Mouse (Mus musculus) 3134 (cell line): ENCODE measurements around the gene Otof.

Experiments
- DNase-seq: peaks from one replicate; pipeline ENCODE4 v3.0.0-alpha.2; 2011; ENCODE audit warnings: low spot score; ENCODE audit not compliant: insufficient read length; ENCODE audit errors: extremely low read depth

The Otof gene

DNA sequence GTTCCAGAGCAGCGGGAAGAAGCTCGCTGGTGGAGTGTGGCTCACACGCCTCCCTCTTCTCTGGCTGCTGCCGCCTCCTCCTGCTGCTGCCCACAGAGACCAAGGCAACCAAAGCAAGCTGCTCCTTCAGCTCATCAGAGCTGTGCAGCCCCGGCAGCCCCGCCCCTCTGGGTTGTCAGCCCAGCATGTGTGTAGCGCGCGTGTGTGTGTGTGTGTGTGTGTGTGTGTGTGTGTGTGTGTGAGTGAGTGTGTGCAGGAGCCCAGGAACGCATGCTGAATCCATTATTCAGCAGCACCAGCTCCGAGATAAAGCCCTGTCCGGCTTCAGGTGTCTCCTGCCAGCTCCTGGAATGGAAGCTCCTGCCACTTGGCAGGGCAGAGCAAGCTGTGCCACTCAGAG lies at the start of gene Otof:
TSS of gene Otof (minus strand) at position 112 of the 400 bp plus-strand sequence.
- DNase-seq: no peak

DNA sequence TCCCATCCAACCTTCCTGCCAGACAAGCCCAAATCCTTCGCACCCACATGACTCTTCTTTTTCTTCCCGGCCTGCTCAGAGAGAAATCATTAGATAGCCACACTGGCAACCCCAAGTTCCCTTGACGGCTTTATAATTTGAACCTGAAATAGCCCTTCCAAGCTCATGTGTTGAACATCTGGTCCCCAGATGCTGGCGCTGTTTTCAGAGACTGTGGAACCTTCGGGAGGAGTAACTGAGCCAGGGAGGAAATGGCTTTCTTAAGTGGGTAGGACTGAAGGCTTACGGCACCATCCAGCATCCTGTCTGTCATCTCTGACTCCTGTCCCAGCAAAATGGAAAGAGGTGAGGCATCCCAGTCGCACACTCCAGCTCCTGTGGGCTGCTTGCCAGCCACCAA lies 35.6 kb upstream of the Otof start:
- DNase-seq: no peak

DNA sequence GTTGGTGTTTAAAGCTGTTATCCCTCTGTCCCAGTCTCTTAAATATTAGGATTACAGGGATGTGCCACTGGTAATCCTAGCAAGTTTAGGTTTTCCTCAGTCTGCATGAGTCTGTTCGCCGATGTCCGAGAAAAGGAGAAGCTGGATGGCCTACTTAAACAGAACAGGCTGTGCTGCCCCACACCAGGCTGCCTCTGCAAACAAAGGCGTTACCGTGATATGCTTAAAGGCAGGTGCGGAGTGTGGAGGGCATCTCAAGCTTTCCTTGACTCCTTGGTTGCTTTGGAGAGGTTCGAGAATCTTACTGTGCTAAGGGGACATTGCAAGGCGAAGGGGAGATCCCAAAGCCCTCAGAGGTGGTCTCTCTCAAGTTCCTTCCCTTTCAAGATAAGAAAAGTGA lies 35.1 kb upstream of the Otof start:
- no peak for DNase-seq

DNA sequence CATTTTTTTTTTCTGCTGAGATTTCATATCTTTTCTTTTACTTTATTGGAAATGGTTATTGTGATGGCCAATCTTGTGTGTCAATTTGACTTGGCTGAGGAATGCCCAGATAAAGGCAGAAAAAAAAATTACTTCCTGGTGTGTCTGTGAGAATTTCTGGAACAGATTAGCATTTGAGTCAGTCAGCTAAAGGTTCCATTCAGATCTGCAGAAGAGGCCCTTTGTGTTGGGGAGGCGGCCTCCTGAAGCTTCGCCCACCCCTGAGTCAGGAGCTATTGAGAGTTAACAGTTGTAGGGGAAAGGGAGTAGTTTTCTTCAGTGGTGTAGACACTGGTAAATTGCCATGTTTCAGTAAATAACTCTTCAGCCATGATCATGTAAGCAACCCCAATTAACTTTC lies 33.6 kb upstream of the Otof start:
- DNase-seq: no peak

DNA sequence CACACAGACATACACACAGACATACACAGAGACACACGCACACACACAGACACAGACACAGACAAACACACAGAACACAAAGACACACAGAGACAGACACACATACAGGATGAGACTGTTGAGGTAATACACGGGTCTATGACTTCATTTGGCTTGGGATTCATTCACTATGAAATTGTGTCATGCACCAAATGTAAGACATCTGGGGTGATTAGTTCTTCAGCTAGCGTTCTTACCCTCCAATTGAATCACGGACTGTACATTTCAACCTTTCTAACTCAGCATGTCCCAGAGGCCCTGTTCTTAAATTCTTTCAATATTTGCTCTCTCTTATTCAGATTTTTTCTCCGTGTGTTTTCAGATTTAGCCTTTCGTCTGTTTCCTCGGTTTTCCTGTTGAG lies 32.9 kb upstream of the Otof start:
- no peak for DNase-seq

DNA sequence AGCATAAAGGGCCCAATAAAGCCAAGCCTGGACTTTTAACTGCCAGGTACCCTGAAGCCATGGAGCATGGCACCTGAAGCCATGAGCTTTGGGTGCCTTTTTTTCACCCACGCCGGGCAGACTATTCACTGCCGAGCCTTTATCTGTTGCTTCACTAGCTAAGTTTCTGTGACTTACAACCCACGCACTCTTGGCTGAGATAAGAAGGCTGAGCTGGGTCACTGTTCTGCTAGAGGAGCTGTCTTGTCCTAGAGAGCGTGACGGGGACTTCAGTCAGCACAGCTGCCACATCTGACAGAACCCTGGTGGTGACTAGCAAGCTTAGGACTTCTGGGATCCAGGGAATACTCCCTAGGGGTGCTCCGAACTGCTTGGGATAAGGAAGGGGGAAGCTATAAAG lies 32.0 kb upstream of the Otof start:
- no peak for DNase-seq

DNA sequence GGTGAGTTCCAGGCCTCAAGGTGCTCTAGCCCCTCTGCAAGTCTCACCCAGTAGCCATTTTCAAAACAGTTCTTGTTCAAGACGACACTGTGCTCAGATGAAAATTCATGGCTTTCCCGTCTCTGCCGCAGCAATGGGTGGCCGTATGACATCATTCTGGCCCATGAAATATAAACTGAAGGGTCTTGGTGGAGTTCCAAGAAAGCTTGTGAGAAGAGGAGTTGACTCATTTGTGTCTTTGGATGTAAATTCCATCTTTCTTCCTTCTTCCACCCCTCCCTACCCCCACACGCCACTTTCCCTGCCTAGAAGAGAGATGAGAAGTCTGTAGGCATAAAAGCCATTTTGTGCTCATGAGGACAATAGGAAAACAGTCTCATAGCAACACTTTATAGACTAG lies 29.1 kb upstream of the Otof start:
- DNase-seq: no peak

DNA sequence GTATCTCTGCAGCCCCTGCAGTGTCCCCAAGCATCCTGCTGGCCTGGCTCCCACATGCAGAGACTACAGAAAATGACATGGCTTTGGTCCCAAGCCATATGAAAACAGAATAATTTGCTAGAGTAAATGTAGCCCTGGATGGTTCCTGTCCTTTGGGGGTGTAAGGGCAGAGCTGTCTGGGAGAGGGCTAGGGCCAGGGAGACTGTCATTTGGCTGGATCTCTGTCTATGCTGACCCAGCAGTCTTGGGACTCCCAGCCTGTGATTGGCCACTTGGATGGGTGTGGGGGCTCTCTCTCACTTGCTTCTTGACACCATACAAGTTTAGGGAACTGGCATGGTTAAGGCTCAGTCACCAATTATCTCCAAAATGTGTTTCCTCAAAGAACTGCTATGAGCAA lies 28.5 kb upstream of the Otof start:
- DNase-seq: no peak

DNA sequence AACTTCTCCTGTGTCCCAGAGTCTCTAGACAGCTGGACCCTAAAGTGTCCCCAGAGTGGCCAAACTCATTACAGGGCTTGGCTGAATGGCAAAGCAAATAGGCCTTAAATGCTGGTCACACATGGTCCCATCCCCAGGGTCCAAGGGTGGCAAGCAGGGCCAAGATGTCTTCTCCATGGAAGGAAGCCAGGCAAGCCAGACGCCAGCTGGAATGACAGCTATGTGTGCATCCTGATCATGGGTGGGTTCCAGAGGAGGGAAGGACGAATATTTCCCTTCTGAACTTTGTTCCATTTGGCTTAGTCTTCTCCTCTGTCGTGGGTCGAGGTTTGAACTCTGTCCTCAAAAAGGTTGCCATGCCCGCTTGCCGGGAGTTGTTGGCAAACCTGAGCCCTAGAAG lies 23.4 kb upstream of the Otof start:
- DNase-seq: no peak

DNA sequence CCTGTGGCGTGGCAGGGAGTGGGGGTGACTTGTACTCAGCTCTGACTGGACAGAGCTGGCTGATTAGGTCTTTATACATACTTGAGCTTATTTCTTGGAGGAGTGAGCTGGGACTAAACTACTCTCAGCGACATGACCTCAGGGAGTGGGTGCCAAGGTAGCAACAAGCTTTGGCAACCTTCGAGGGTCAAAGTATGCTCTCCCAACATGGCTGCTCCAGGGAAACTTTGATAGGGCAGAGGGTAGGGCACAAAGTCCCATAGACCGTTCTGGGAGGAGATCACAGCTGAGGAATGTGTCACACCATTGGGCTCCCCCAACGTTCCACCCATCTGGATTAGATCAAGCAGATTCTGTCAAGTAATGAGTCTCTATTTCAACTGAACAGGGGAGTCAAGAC lies 22.9 kb upstream of the Otof start:
- DNase-seq: no peak

DNA sequence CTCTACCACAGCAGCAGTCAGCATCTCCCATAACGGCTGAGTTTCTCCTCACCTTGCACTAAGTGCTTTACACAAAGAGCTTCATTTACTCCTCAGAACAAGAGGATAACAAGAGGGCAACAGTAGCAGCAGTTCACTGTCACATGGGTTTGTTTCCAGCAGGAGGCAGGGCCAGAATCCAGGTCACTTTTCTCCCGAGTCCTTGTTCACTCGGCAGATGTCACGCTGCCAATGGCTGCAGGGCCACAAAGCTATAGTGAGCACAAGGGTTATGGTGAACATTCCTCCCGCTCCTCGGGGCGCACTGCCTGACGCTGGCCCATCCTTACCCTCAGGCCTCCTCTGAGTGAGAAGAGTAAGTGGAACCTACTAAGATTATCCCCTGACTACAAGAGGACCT lies 21.8 kb upstream of the Otof start:
- DNase-seq: no peak

DNA sequence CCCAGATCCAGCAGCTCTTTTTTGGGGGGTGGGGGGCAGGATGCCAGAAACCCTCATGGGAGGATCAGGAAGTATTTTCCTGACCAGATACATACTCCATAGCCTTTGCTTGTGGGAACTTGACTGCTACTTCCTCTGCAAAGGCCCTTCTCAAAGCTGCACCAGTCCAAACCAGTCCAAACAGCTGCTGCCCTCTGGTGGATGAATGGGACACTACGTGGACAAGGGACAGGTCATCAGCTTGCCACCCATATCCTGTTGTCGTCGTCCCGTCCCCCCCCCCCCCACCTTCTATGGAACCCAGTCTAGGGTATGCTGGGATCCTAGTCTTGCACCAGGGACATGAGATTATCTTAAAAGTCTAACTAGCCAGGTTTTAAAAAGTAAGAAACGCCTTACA lies 20.6 kb upstream of the Otof start:
- no peak for DNase-seq

DNA sequence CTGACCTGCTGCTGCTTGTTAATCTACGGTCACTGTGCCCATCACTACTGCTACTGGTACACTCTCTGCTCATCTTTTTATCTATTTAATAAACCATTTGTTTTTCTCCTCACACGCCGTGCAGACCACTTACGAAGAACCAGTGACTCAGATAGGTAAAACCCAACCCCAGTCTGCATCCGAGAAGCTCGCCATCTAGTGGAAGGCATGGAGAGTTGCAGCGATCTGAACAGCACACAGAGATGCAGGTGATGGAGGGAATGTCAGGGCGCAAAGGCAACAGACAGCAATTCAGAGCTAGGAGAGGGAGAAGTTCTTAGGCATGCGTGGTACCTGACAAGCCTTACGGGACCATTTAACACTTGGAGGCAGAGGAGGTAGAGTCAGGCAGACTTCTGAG lies 14.8 kb upstream of the Otof start:
- DNase-seq: no peak

DNA sequence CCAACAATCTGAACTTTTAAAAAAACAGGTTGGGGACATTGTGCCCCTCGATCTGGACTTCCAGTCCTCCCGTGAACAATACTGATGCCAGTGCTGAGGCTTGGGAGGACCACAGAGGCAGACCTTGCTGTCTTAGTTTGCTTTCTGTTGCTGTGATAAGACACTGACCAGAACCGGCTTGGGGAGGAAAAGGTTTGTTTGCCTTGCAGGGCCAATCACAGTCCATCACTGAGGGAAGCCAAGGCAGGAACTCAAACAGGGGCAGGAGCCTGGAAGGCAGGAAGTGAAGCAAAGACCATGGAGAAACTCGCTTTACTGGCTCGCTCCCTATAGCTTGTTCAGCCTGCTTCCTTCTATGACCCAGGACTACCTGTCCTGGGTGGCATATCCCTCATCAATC lies 10.4 kb upstream of the Otof start:
- DNase-seq: no peak

DNA sequence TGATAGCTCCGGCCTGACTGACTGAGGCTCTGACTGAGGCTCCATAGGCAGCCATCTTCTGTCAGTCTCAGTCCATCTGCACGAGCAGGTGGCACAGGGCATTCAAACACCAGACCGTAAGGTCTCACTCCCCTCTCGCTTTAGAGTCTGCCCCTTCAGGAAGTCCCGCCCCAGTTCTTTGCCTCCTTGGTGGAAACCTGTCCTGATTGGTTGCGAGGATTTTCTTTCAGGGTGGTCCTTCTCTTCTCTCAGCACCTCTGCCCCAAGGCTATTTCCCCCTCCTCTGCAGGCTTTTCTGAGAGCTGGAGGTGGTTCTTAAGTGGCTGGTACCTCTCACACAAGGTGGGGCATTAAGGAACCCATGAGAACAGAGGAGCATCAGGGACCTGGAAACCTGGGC lies 8.7 kb upstream of the Otof start:
- no peak for DNase-seq

DNA sequence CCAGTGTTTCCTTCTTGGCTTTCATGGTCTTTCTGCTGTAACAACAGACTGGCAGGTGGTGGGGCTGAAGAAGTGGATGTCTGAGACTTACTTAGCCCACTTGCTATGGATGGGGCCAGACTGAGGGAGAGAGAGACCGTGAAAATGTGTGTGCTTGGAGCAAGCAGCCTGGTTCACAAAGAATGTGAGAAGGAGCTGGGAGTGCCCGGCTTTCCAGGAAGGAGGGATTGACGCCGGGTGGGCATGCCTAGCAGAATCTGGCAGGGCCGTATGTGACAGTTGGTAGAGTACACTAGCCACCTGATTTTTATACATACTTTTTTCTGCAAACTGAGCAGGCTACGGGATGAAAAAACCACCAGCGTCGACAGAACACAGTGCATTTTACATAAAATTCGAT lies 4.6 kb upstream of the Otof start:
- DNase-seq: no peak

DNA sequence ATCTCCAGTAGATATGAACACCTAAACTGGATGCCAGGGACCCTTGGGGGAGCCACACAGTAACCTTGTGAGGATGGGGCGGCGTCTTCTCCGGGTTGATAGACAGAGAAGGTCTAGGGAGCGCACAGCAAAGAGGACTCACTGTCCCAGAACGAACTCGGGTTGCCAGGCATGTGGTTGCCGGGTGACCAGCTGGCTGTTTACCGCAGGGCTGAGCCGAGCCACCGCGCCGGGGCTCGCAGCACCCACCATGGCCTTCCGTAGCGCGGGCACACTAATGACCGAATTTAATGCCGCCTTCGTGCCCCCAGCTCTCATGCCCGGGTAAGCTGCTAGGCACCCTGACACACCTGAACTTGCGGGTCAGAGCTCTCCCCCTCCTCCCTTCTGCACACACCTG lies 4.1 kb upstream of the Otof start, which contains the start of gene 1700001C02Rik:
TSS of gene 1700001C02Rik (plus strand) at position 187 of the 400 bp plus-strand sequence.
- no peak for DNase-seq

DNA sequence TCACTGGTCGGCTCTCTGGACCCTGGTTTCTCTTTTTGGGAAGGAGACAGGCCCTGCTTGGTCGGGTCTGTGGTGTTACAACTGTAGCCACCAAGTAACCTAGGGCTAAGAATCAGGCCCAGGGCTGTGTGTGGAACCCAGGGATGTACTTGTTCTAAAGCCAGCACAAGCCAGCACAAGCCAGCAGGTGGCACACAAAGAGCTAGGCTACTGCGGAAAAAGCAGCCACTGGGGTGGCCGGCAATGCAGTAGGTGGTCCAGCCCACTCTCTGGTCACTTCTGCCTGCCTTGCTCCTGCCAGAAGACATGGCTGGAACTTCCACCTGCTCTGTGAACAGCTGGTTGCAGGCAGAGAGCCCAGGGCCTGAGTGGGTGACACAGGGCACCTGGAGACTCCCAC lies 1.6 kb downstream of the Otof start:
- no peak for DNase-seq

DNA sequence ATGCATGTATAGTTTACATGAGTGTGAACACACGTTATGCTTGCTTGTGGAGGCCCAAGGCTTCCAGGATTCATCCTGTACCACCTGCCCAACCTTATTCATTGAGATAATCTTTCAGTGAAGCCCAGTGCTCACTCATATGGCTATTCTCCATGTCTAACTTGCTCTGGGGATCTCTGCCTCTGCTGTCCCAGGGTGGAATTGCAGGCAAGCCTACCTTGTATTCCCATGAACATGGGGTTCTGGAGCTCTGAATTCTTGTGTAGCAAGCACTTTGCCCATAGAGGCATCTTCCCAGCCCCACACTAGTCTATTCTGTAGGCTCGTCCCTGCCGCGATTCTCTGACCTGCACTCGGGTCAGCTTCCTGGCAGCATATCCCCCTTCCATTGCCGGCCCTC lies 5.7 kb downstream of the Otof start:
- DNase-seq: no peak

DNA sequence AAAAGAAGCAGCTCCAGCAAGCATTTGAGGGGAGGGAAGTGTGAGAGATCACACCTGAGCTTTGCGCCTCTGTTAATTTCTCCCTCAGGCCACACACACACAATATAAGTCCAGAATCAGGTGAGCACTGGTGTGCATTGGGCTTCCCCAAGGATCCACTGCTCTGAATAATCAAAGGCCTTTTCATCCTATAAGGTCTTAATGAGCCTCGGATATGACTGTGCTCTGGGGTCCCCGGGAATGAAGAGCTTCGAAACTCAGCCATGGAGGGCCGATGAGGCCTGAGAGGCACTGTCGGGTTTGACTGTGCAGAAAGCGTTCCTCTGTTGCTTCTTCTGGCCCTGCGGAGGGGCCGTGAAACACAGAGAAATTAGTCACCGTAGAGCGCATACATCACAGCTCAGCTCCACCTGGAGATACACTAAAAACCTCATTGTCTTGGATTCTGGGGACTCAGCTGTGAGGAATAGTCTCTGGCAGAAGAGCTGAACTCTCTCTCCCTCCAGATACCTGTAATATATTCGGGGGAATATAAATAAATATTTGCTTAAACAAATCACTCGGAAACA lies 17.3 kb downstream of the Otof start:
- no peak for DNase-seq

DNA sequence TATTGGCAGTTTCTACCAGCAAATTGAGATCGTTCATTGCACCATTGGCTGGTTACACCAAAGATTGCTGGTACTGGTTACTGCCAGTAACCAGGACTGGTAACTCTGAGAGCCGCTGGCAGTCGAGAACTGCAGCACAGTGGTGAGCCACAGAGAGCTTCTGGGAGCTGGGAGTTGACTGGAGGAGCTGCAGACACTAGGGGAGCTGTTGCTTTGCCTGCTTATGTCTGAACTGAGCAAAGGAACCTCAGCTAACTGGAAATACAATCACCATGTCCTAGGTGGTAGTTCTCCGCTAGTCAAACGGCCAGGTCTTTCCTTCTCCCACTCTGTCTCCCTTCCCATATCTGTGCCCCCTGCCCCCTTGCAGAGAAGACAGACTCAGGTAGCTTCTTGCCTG lies 19.5 kb downstream of the Otof start:
- no peak for DNase-seq

DNA sequence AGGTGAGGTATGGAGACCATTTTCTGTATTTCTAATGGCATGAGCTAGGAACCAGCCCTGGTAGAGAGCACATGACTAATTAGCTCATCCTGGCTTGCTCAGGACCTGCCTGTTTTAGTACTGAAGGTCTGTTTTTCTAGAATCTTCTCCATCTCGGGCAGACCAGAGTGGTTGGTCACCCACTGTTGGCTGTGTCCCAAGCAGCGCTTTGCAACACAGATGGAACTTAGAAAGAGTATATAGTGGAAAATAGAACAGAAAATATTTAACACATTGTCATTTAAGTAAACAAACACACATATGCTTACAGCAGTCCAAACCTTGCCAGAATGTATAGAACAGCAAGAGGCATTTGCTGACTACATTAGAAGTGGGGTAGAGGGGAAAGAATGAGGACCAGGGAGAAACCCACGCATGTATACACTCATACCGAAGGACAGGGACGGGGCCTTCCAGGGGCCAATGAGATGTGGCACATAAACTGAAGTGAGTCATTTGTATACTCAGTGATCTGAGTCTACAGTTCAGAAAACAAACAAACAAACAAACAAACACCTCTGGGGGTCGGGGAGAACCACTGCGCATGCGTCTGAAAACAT lies 21.3 kb downstream of the Otof start:
- DNase-seq: no peak

DNA sequence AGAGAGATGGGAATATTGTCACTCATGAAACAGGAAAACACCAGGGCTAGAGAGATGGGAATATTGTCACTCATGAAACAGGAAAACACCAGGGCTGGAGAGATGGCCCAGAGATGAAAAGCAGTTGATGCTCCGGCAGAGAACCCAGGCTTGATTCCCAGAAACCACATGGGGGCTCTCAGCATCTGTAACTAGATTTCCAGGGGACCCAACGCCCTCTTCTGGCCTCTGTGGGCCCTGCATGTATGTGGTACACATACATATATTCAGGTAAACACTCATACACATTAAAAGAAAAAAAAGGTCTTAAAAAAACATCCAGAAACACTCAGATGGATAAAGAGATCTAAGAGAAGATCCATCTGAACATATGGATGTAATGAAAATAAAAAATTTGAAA lies 22.8 kb downstream of the Otof start:
- DNase-seq: no peak
